Mouse (Mus musculus): ENCODE measurements at regions not wholly inside any gene's neighbourhood (a gene's known extent, or its start where the extent isn't known, plus 50 kb on each side); places are given as distances from the start of the nearest gene placed in this dataset.

GRCm38 (mm10) chr14:103919380-103919779 is 75.2 kb upstream of the Ednrb start:
- TF ChIP-seq CTCF (IDR thresholded peaks at IDR 0.05; ENCODE audit: borderline replicate concordance, control insufficient read depth, extremely low read depth, insufficient read depth, low read length, poor library complexity): no peak
- TF ChIP-seq POLR2A (IDR thresholded peaks at IDR 0.05; ENCODE audit: control insufficient read depth, extremely low read depth, insufficient read depth, low read length, poor library complexity): no peak
